Mouse (Mus musculus) spleen, adult 2 months (tissue): Measurements from ENCODE around the gene Gm8773.

Experiments used
- CTCF ChIP-seq: fragments of 200-500 bp; IDR thresholded peaks from 2 replicates; pipeline ENCODE4 v1.5.1; 2011; ENCODE audit warnings: mild to moderate bottlenecking, inconsistent platforms; ENCODE audit not compliant: insufficient read depth, insufficient read length, insufficient replicate concordance; ENCODE audit errors: extremely low read depth
- POLR2A ChIP-seq: fragments of 200-500 bp; IDR thresholded peaks from 2 replicates; pipeline ENCODE4 v1.6.1; 2011; ENCODE audit warnings: low read depth, low read length, inconsistent platforms

DNA sequence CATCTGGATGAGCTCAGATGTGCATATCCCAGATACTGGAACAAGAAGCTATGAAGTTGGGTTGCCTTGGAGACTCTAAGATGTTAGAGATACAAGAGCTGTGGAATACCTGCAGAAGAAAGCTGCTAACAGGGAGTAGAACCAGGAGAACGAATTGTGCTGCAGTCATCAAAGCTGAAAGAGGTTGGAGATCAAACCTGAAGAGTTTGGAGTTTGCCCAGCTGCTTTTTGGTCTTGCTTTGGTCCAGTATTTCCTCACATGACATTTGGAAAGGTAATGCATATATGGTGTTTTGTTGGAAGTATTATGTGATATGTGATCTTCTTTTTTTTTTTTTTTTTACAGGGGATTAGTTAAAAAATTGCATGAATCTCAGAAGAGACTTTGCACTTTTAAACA is 37.5 kb upstream of the Gm8773 start:
- no peak for TF ChIP-seq CTCF
- no peak for TF ChIP-seq POLR2A
